Mouse (Mus musculus) neural tube, embryonic 15.5 days (tissue): ENCODE results near the gene Tnip3. TPM values are rescaled to one million over a fixed set of nuclear protein-coding genes. Genes with fewer than 3 reads are reported as not detected.
A peak's percentile ranks its signal among the peaks of the same experiment; 100 is the strongest.

ENCODE experiments used
- ATAC-seq: fragments of 200-750 bp; cut with Nextera tagmentation; 2 replicates; pipeline ENCODE4 v1.8.0; 2017; ENCODE audit warnings: mild to moderate bottlenecking, moderate TSS enrichment, moderate library complexity; ENCODE audit not compliant: low FRiP score
- H3K27ac ChIP-seq: fragments of 300-500 bp; sonication (generic); replicated peaks from 2 replicates; pipeline ENCODE4 v1.5.1; 2015; ENCODE audit warnings: mild to moderate bottlenecking, inconsistent platforms
- H3K27me3 ChIP-seq: fragments of 300-500 bp; sonication (generic); replicated peaks from 2 replicates; pipeline ENCODE4 v1.6.1; 2015; ENCODE audit warnings: inconsistent platforms
- H3K36me3 ChIP-seq: fragments of 300-500 bp; sonication (generic); 2 replicates; pipeline ENCODE4 v1.6.1; 2015; ENCODE audit warnings: inconsistent platforms
- H3K4me1 ChIP-seq: fragments of 300-500 bp; sonication (generic); 2 replicates; pipeline ENCODE4 v1.6.1; 2015; ENCODE audit warnings: inconsistent platforms
- H3K4me2 ChIP-seq: fragments of 300-500 bp; sonication (generic); 2 replicates; pipeline ENCODE4 v1.6.1; 2015; ENCODE audit warnings: inconsistent platforms, mild to moderate bottlenecking, moderate library complexity
- H3K4me3 ChIP-seq: fragments of 300-500 bp; sonication (generic); replicated peaks from 2 replicates; pipeline ENCODE4 v1.5.1; 2015; ENCODE audit warnings: mild to moderate bottlenecking, inconsistent platforms
- H3K9ac ChIP-seq: fragments of 300-500 bp; sonication (generic); replicated peaks from 2 replicates; pipeline ENCODE4 v1.6.1; 2015; ENCODE audit warnings: mild to moderate bottlenecking, inconsistent platforms
- H3K9me3 ChIP-seq: fragments of 300-500 bp; sonication (generic); replicated peaks from 2 replicates; pipeline ENCODE4 v1.6.1; 2016; ENCODE audit warnings: inconsistent platforms
- WGBS: fragments of 180-500 bp; shearing (Covaris S2); methylation state at CpG from one replicate; pipeline ENCODE4 v1.1.7; 2015; ENCODE audit warnings: mixed read lengths; 5-methylcytosine and 5-hydroxymethylcytosine counted together
- polyA plus RNA-seq: library from polyadenylated mRNA; unstranded; fragments of >200 nt; fragmentation: Nextera tagmentation; extraction: Ambion mirVana; gene quantifications from 2 replicates; pipeline ENCODE4 v1.2.1, GENCODE M21; 2015

The Tnip3 gene
- polyA plus RNA-seq, 1 experiment from 2014 or later = not detected

GRCm38 (mm10) chr6:65666295-65666694 is 141.2 kb downstream of the Tnip3 start:
- Histone ChIP-seq H3K4me2 (no peak overlapping the region), H3K4me3 (no peak overlapping the region), H3K9ac (no peak overlapping the region), H3K9me3 (no peaks in the 10 kb centered on the region), H3K27me3 (no peaks in the 10 kb centered on the region), H3K36me3 (no peaks in the 10 kb centered on the region), H3K4me1 (peaks cover 5% of the 10 kb centered on the region), H3K27ac (no peak overlapping the region)
- no peak for ATAC-seq
- 77% methylated on average over 3 of the region's 3 CpGs for WGBS

- H3K9me3 ChIP-seq = no peaks in the 10 kb centered on the region
- no peak for ATAC-seq
- H3K4me3 ChIP-seq = no peak overlapping the region
- no peak overlapping the region for H3K9ac ChIP-seq
- H3K27me3 ChIP-seq = no peaks in the 10 kb centered on the region
- peaks cover 26% of the 10 kb centered on the region for H3K4me1 ChIP-seq
- no peak overlapping the region for H3K27ac ChIP-seq
- peak overlapping the region; percentile 29 for H3K4me2 ChIP-seq
- no peaks in the 10 kb centered on the region for H3K36me3 ChIP-seq
- WGBS = 22% methylated on average over 2 of the region's 2 CpGs
Observed at GRCm38 (mm10) chr6:65669971-65670370, 144.9 kb downstream of the Tnip3 start.

GRCm38 (mm10) chr6:65670981-65671411 is 145.9 kb downstream of the Tnip3 start:
- no peaks in the 10 kb centered on the region for H3K36me3 ChIP-seq
- peaks cover 26% of the 10 kb centered on the region for H3K4me1 ChIP-seq
- H3K9me3 ChIP-seq = no peaks in the 10 kb centered on the region
- ATAC-seq = peak; percentile 54
- under 1% methylated on average over 21 of the region's 21 CpGs for WGBS
- H3K27ac ChIP-seq = peak overlapping the region; percentile 72
- H3K4me3 ChIP-seq = peak overlapping the region; percentile 68
- peak overlapping the region; percentile 96 for H3K4me2 ChIP-seq
- no peaks in the 10 kb centered on the region for H3K27me3 ChIP-seq
- H3K9ac ChIP-seq = peak overlapping the region; percentile 64; the same call in 1 of the 2 replicates

GRCm38 (mm10) chr6:65671451-65671850 is 146.3 kb downstream of the Tnip3 start, which contains the start of gene Ndnf:
Ndnf (plus strand) TSS chr6:65671590.
- Histone ChIP-seq H3K4me3 (peak within 1 kb of the TSS; percentile 68), H3K27me3 (no peaks in the 10 kb centered on the region), H3K4me1 (peaks cover 26% of the 10 kb centered on the region), H3K9me3 (no peaks in the 10 kb centered on the region), H3K27ac (peak within 1 kb of the TSS; percentile 72), H3K36me3 (no peaks in the 10 kb centered on the region), H3K4me2 (peak within 1 kb of the TSS; percentile 96), H3K9ac (peak within 1 kb of the TSS; percentile 64)
- under 1% methylated on average over 28 of the region's 45 CpGs for WGBS
- ATAC-seq = peak; percentile 90

- Histone ChIP-seq H3K9ac (peak overlapping the region; percentile 64), H3K4me3 (peak overlapping the region; percentile 68), H3K9me3 (no peaks in the 10 kb centered on the region), H3K4me1 (peaks cover 26% of the 10 kb centered on the region), H3K4me2 (peak overlapping the region; percentile 96), H3K27me3 (no peaks in the 10 kb centered on the region), H3K27ac (peak overlapping the region; percentile 54), H3K36me3 (no peaks in the 10 kb centered on the region)
- under 1% methylated on average over 57 of the region's 57 CpGs for WGBS
- ATAC-seq = peak; percentile 47
Observed at GRCm38 (mm10) chr6:65672131-65673031, 147.3 kb downstream of the Tnip3 start.

Other genes with a start within 250 kb of the Tnip3 start
- gene C130060K24Rik, start 144.2 kb upstream of the Tnip3 start, polyA plus RNA-seq = 0.63 and 1.4 TPM in 2 replicates
- 10.4 and 11.2 TPM in 2 replicates for gene Ndnf, start 146.3 kb downstream of the Tnip3 start, polyA plus RNA-seq